Mouse (Mus musculus) thymus, postnatal 14 days (tissue): ENCODE results near the gene Cd44.

Experiments
- DNase-seq: peaks from one replicate; pipeline ENCODE4 v3.0.0; 2021

Gene Cd44

GRCm38 (mm10) chr2:102815289-102815809 lies 86.1 kb downstream of the Cd44 start:
- no peak for DNase-seq

GRCm38 (mm10) chr2:102812756-102813155 lies 88.7 kb downstream of the Cd44 start:
- no peak for DNase-seq

- DNase-seq = no peak
Measured at GRCm38 (mm10) chr2:102809436-102809835, 92.0 kb downstream of the Cd44 start.

- no peak for DNase-seq
Measured at GRCm38 (mm10) chr2:102807633-102808032, 93.8 kb downstream of the Cd44 start.

- DNase-seq = no peak
Measured at GRCm38 (mm10) chr2:102805761-102806496, 95.5 kb downstream of the Cd44 start.

GRCm38 (mm10) chr2:102805283-102805682 lies 96.2 kb downstream of the Cd44 start:
- DNase-seq = no peak

- DNase-seq = peak; percentile 41
Measured at GRCm38 (mm10) chr2:102804109-102804508, 97.4 kb downstream of the Cd44 start.

- no peak for DNase-seq
Measured at GRCm38 (mm10) chr2:102801899-102802298, 99.6 kb downstream of the Cd44 start.

GRCm38 (mm10) chr2:102798149-102798548 lies 103.3 kb downstream of the Cd44 start:
- no peak for DNase-seq

- no peak for DNase-seq
Measured at GRCm38 (mm10) chr2:102795034-102795433, 106.4 kb downstream of the Cd44 start.

GRCm38 (mm10) chr2:102792804-102793203 lies 108.7 kb downstream of the Cd44 start:
- DNase-seq = no peak

GRCm38 (mm10) chr2:102791641-102792040 lies 109.8 kb downstream of the Cd44 start:
- DNase-seq = no peak

- no peak for DNase-seq
Measured at GRCm38 (mm10) chr2:102785696-102786095, 115.8 kb downstream of the Cd44 start.

- DNase-seq = no peak
Measured at GRCm38 (mm10) chr2:102782751-102783150, 118.7 kb downstream of the Cd44 start.

GRCm38 (mm10) chr2:102778208-102778607 lies 123.3 kb downstream of the Cd44 start:
- DNase-seq = no peak

GRCm38 (mm10) chr2:102775561-102775960 lies 125.9 kb downstream of the Cd44 start:
- DNase-seq = no peak

GRCm38 (mm10) chr2:102774700-102775099 lies 126.8 kb downstream of the Cd44 start:
- no peak for DNase-seq

- DNase-seq = no peak
Measured at GRCm38 (mm10) chr2:102772276-102772675, 129.2 kb downstream of the Cd44 start.

- DNase-seq = no peak
Measured at GRCm38 (mm10) chr2:102771304-102771703, 130.2 kb downstream of the Cd44 start.

GRCm38 (mm10) chr2:102768267-102768666 lies 133.2 kb downstream of the Cd44 start:
- DNase-seq = no peak

- no peak for DNase-seq
Measured at GRCm38 (mm10) chr2:102764602-102765374, 136.7 kb downstream of the Cd44 start.

GRCm38 (mm10) chr2:102763991-102764390 lies 137.5 kb downstream of the Cd44 start:
- DNase-seq = no peak

GRCm38 (mm10) chr2:102763176-102763575 lies 138.3 kb downstream of the Cd44 start:
- DNase-seq = no peak
